Mouse (Mus musculus) lung, postnatal 0 days (tissue): ENCODE data around the gene Ptprh.

ENCODE experiments used
- CTCF ChIP-seq: IDR thresholded peaks from 2 replicates; pipeline ENCODE4 v1.5.1; 2016; ENCODE audit warnings: antibody characterized with exemption, mild to moderate bottlenecking
- EP300 ChIP-seq: IDR thresholded peaks from 2 replicates; pipeline ENCODE4 v1.6.1; 2016; ENCODE audit warnings: antibody characterized with exemption, mild to moderate bottlenecking, control low read depth

DNA sequence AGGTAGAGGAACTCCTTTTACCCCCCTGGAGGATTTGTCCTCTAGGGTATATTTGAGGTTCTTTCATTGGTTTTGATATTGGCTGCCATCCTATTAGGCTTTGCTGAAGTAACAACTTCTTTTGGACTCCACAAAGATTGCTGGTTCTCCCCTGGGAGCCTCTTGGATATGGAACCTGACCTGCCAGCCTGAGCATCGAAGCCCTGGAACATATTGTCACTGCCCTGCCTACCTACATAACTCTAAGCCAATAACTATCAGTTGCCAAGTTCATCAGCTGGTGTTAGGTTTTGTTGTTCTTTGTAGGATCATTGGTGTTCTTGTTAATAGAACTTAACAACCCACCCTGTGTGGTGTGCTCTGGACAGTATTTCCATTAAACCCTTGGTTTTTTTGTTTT lies 9.1 kb upstream of the Ptprh start:
- TF ChIP-seq EP300 (no peak), CTCF (no peak)
